Mouse (Mus musculus) T-helper 17 cell (primary cell): ENCODE results near the gene Olfr575.

ENCODE experiments used
- in situ Hi-C, 2 experiments: fragments of 300-600 bp; cut with MboI, MseI; formaldehyde crosslinking; loops; 1 replicate in 1 of 2; 2 replicates in 1 of 2; pipeline ENCODE4 v1.15.1; 2025; ENCODE audit warnings: high pct_unique_total_duplicates in 2 of 2

The Olfr575 gene

GRCm38 (mm10) chr7:102958593-102958992 lies at the start of gene Olfr575:
Gene Olfr575, minus strand, starts transcription at chr7:102958775.
- in situ Hi-C loops = no loop called here

DNA sequence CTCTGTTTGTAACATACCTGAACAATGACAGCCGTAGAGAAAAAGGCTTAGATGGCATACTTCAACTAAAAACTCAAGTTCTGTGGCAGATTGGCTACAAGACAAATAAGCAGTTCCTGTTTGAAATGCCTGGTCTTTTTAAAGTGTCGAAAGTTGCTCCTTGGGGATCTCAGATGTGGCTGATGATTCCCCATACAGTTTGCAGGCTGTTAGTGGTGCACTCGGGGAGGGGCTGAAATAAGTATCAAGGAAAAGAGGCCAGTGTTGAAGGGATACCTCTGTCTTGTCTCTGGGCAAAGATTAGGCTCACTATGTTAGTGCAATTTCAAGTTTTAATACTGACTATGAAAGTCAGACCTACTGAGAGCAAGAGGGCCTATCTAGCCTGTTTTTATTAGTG lies 30.6 kb upstream of the Olfr575 start, which contains the start of gene Olfr578:
Gene Olfr578, minus strand, starts transcription at position 101 of the 400 bp plus-strand sequence.
- in situ Hi-C loops = no loop called here

DNA sequence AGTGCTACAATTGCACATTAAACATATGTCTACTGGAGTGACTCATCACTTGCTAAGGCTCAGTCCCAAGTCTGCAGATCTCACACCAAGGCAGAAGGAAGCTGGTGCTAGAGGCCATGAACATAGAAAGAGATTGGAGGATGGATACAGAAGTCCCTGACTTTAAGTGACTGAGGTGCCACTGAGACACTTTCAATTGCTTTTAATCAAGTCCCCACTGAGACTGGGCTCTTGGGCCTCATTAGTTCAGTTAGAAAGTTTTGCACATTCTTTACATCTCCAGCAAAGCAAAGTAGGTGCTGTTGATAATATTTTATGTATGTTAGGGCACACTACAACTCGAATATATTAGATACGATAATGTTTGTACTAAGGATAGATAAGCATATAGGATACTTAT lies 17.3 kb upstream of the Olfr575 start, which contains the start of gene Olfr577:
Gene Olfr577, minus strand, starts transcription at position 101 of the 400 bp plus-strand sequence.
- in situ Hi-C loops = no loop called here

GRCm38 (mm10) chr7:102974399-102974798 lies 15.8 kb upstream of the Olfr575 start:
- in situ Hi-C loops = no loop called here

DNA sequence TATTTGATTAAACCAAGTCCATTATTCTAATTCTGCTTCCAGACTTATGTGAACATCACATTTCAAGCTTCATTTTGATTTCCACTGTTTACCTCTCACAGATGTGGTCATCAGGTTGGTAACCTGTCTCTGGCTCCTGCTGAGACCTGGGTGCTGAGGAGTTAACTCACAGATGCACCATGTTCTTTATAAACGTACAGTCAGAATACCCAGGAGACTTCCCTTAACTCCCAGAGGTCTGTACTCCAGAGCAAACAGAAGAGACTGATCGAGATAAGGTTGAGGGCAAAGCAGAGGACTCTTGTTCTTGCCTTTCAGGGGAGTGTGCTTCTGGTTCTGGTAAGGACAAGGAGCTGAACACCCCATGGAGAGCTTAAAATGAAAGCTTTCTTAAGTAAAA lies 3.8 kb upstream of the Olfr575 start, which contains the start of gene Olfr576:
Gene Olfr576, plus strand, starts transcription at position 301 of the 400 bp plus-strand sequence.
- in situ Hi-C loops = loop anchor here in 1 of 2 experiments (10.0 kb wide), 1 partner anchor 952 kb away; no protein-coding TSS in a partner anchor

GRCm38 (mm10) chr7:102958137-102958536 lies 438 bp downstream of the Olfr575 start:
- in situ Hi-C loops = no loop called here

- in situ Hi-C loops = no loop called here
Measured at GRCm38 (mm10) chr7:102950732-102951131, 7.8 kb downstream of the Olfr575 start.

GRCm38 (mm10) chr7:102948167-102948566 lies 10.4 kb downstream of the Olfr575 start, which contains the start of gene Olfr574:
Gene Olfr574, plus strand, starts transcription at chr7:102948467.
- in situ Hi-C loops = no loop called here

- in situ Hi-C loops = no loop called here
Measured at GRCm38 (mm10) chr7:102943417-102943816, 15.2 kb downstream of the Olfr575 start.

DNA sequence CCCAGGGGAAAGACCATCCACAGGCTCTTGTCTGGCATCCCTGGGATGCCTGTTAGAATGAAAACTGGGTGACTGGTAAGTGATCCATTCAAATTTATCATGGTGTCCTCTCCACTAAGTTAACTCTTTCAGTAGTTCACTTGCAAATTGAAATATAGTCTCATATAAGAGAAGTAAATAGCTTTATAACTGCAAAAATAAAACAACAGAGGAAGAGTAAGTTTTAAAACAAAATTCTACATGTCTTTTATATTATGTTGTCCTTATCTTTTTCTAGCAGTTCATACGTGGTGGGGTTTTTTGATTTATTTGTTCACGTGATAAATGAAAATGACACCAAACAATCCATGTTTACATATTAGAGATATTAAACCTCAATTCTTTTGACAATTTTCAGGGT lies 16.1 kb downstream of the Olfr575 start, which contains the start of gene Olfr573-ps1:
Gene Olfr573-ps1, minus strand, starts transcription at position 101 of the 400 bp plus-strand sequence.
- in situ Hi-C loops = no loop called here

GRCm38 (mm10) chr7:102927105-102927504 lies 31.5 kb downstream of the Olfr575 start:
- in situ Hi-C loops = loop anchor here (10.0 kb wide), 2 partner anchors 222 to 262 kb away; partner anchors contain the start of genes Olfr556 (in 1 of the 2) and Olfr558 (in 1 of the 2)

DNA sequence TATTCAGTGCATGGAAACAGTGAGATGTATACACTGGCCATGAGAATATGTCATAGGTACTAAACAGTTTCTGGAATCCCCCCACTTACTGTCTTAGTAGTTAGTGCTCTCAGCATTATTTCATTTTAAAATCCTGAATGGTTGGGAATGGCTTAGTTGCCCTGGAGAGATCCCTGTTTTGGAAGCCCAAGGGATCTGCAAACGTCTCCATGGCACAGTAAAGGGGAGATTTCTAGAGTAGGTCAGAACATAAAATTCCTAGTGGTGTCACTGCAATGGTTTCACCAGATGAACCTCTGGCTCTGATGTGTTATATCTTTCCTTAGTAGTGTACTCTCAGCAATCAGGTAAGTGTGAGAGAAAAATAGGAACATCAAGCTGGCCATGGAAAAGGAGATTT lies 34.5 kb downstream of the Olfr575 start, which contains the start of gene Olfr572:
Gene Olfr572, plus strand, starts transcription at position 301 of the 400 bp plus-strand sequence.
- in situ Hi-C loops = loop anchor here (5.0 to 10.0 kb wide), 3 partner anchors 219 to 417 kb away; partner anchors contain the start of genes Olfr556 (in 1 of the 2) and Olfr558 (in 1 of the 2)

DNA sequence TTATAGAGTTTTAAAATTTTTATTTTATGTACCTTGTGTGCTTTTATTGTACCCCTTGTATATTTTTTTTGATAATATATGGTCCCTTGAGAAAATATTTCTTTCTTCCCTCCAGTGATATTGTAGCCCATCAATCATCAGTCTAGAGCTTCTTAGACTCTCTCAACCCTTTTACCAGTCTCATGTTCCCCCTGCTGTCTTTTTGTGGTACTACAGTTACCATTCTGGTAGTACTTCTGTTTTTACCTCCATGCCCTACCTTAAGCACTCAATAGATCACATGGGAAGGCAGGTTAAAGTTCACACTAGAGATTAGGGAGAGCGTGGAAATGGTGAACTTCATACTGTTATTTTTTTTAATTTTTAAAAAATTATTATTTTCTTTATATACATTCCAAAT lies 38.9 kb downstream of the Olfr575 start:
- in situ Hi-C loops = loop anchor here (5.0 to 10.0 kb wide), 4 partner anchors 215 to 412 kb away; partner anchors contain the start of genes Olfr556 (in 1 of the 2) and Olfr558 (in 1 of the 2)

DNA sequence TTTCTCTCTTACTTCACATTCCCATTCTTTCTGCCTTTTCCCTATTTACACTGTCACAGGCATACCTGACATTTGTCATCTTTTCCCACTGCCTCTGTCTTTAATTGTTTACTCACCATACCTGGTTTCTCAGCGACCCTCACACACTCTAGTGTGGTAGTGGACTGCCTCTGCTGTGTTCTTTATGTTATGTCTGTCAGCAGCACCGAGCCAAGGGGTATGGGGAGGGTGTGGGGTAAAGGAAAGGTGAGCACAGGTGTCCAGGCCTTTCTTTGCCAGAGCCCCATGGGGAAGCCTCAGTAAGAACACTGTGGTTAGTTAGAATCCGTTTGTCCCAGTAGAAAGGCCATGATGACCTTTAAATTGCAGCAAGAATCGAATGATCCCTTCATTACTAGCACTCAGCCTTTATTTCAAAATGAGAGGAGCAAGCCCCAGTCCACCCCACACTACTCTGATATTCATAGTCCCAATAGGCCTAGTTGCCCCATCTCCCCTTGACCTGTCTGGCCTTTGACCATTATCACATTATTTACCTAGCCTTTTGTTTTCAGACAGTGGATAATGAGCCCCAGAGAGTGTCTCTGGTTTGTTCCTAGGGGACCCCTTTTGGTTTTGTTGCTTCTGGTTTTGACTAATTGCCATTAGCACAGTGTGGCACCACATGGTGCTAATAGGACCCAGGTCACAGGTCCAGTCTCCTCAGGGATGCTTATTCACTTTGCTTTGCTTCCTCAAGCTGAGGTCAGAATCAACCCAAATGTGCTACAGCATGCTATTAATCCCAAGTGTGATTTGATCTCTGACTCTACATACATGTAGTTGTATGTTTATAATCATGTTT lies 41.3 kb downstream of the Olfr575 start, which contains the start of gene Olfr571:
Gene Olfr571, minus strand, starts transcription at position 505 of the 844 bp plus-strand sequence.
- in situ Hi-C loops = loop anchor here in 1 of 2 experiments (5.0 kb wide), 1 partner anchor 405 kb away; no protein-coding TSS in a partner anchor

- in situ Hi-C loops = loop anchor here in 1 of 2 experiments (5.0 kb wide), 1 partner anchor 404 kb away; no protein-coding TSS in a partner anchor
Measured at GRCm38 (mm10) chr7:102916405-102916804, 42.2 kb downstream of the Olfr575 start.

DNA sequence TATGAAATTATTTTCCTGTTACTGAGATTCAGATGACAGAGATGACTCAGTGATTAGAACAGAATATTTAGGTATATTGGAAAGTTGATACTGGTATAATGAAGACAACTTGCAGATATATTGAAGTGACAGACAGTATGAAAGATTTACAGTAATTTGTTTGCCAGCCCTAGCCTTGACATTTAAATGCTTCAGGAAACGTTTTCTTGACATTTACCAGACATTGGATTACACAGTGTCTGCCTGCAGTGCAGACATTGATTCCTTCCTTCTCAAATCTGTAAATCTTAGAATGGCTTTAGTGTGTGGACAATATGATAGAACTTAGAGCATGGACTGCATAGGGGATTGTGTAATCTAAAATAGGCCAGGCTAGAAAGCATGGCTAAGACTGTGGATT lies 43.3 kb downstream of the Olfr575 start:
- in situ Hi-C loops = loop anchor here in 1 of 2 experiments (5.0 kb wide), 1 partner anchor 403 kb away; no protein-coding TSS in a partner anchor
